Mouse (Mus musculus): ENCODE data around the gene Ankrd60. TPM values are rescaled to one million over a fixed set of nuclear protein-coding genes. Genes with fewer than 3 reads are reported as not detected.

The Ankrd60 gene
- total and polyA plus RNA-seq, 2 experiments from 2014 or later: not detected

- TF ChIP-seq CTCF (IDR thresholded peaks at IDR 0.05): no peak
- Histone ChIP-seq H3K9me3 (ENCODE audit: low read length) (no peaks in the 10 kb centered on the region), H3K4me2 (ENCODE audit: low read depth, low read length, poor library complexity, severe bottlenecking) (peak overlapping the region; percentile 95), H3K4me3 (ENCODE audit: low read depth, low read length) (peak overlapping the region; percentile 45; the same call in 1 of the 2 replicates), H3K4me1 (ENCODE audit: insufficient read depth, low read length) (no peaks in the 10 kb centered on the region; the same call in 1 of the 2 replicates), H3K9ac (replicated peaks; ENCODE audit: low read length, poor library complexity, severe bottlenecking) (no peak overlapping the region), H3K27me3 (ENCODE audit: insufficient read depth, low read length) (peaks cover 2% of the 10 kb centered on the region), H3K36me3 (ENCODE audit: insufficient read depth, low read length) (no peaks in the 10 kb centered on the region), H3K27ac (ENCODE audit: low read depth, low read length) (no peak overlapping the region)
- no peak for DNase-seq (ENCODE audit: low spot score)
- 22% methylated on average over 8 of the region's 8 CpGs for WGBS
- no peak for ATAC-seq (ENCODE audit: low FRiP score)
Measured at GRCm38 (mm10) chr2:173578595-173578994, 430 bp upstream of the Ankrd60 start.

- no peak overlapping the region for H3K27ac ChIP-seq (ENCODE audit: low read depth, low read length)
- WGBS: 58% methylated on average over 9 of the region's 9 CpGs
- H3K9ac ChIP-seq (replicated peaks; ENCODE audit: low read length, poor library complexity, severe bottlenecking): no peak overlapping the region
- no peaks in the 10 kb centered on the region for H3K36me3 ChIP-seq (ENCODE audit: insufficient read depth, low read length)
- peak; percentile 50 for TF ChIP-seq CTCF (IDR thresholded peaks at IDR 0.05)
- H3K4me2 ChIP-seq (ENCODE audit: low read depth, low read length, poor library complexity, severe bottlenecking): no peak overlapping the region
- DNase-seq (ENCODE audit: low spot score) (peak; percentile 56), ATAC-seq (ENCODE audit: low FRiP score) (no peak)
- H3K27me3 ChIP-seq (ENCODE audit: insufficient read depth, low read length): no peaks in the 10 kb centered on the region
- no peak overlapping the region for H3K4me3 ChIP-seq (ENCODE audit: low read depth, low read length)
- no peaks in the 10 kb centered on the region for H3K4me1 ChIP-seq (ENCODE audit: insufficient read depth, low read length)
- no peaks in the 10 kb centered on the region for H3K9me3 ChIP-seq (ENCODE audit: low read length)
Measured at GRCm38 (mm10) chr2:173564179-173564578, 14.0 kb downstream of the Ankrd60 start.

- no peak overlapping the region for H3K27ac ChIP-seq (ENCODE audit: low read depth, low read length)
- ATAC-seq (ENCODE audit: low FRiP score) (no peak), DNase-seq (ENCODE audit: low spot score) (peak; percentile 62)
- no peak overlapping the region for H3K9ac ChIP-seq (replicated peaks; ENCODE audit: low read length, poor library complexity, severe bottlenecking)
- H3K27me3 ChIP-seq (ENCODE audit: insufficient read depth, low read length): no peaks in the 10 kb centered on the region
- no peaks in the 10 kb centered on the region for H3K9me3 ChIP-seq (ENCODE audit: low read length)
- no peak overlapping the region for H3K4me2 ChIP-seq (ENCODE audit: low read depth, low read length, poor library complexity, severe bottlenecking)
- 75% methylated on average over 7 of the region's 7 CpGs for WGBS
- H3K4me3 ChIP-seq (ENCODE audit: low read depth, low read length): no peak overlapping the region
- no peaks in the 10 kb centered on the region for H3K36me3 ChIP-seq (ENCODE audit: insufficient read depth, low read length)
- TF ChIP-seq CTCF (IDR thresholded peaks at IDR 0.05): peak; percentile 83
- H3K4me1 ChIP-seq (ENCODE audit: insufficient read depth, low read length): no peaks in the 10 kb centered on the region
Measured at GRCm38 (mm10) chr2:173563336-173563735, 14.8 kb downstream of the Ankrd60 start.

GRCm38 (mm10) chr2:173561851-173562442, 16.2 kb downstream of the Ankrd60 start:
- Histone ChIP-seq H3K9ac (replicated peaks; ENCODE audit: low read length, poor library complexity, severe bottlenecking) (no peak overlapping the region), H3K4me2 (ENCODE audit: low read depth, low read length, poor library complexity, severe bottlenecking) (no peak overlapping the region), H3K9me3 (ENCODE audit: low read length) (no peaks in the 10 kb centered on the region), H3K4me1 (ENCODE audit: insufficient read depth, low read length) (no peaks in the 10 kb centered on the region), H3K4me3 (ENCODE audit: low read depth, low read length) (no peak overlapping the region), H3K36me3 (ENCODE audit: insufficient read depth, low read length) (no peaks in the 10 kb centered on the region), H3K27me3 (ENCODE audit: insufficient read depth, low read length) (no peaks in the 10 kb centered on the region), H3K27ac (ENCODE audit: low read depth, low read length) (no peak overlapping the region)
- WGBS: 42% methylated on average over 5 of the region's 5 CpGs
- DNase-seq (ENCODE audit: low spot score): peak; percentile 79
- ATAC-seq (ENCODE audit: low FRiP score): peak; percentile 55
- peak; percentile 97 for TF ChIP-seq CTCF (IDR thresholded peaks at IDR 0.05)

GRCm38 (mm10) chr2:173558754-173559396, 19.3 kb downstream of the Ankrd60 start:
- H3K36me3 ChIP-seq (ENCODE audit: insufficient read depth, low read length): no peaks in the 10 kb centered on the region
- no peaks in the 10 kb centered on the region for H3K4me1 ChIP-seq (ENCODE audit: insufficient read depth, low read length)
- TF ChIP-seq CTCF (IDR thresholded peaks at IDR 0.05): no peak
- no peak overlapping the region for H3K4me2 ChIP-seq (ENCODE audit: low read depth, low read length, poor library complexity, severe bottlenecking)
- no peak for ATAC-seq (ENCODE audit: low FRiP score)
- no peak overlapping the region for H3K9ac ChIP-seq (replicated peaks; ENCODE audit: low read length, poor library complexity, severe bottlenecking)
- 80% methylated on average over 12 of the region's 12 CpGs for WGBS
- no peak overlapping the region for H3K27ac ChIP-seq (ENCODE audit: low read depth, low read length)
- no peaks in the 10 kb centered on the region for H3K27me3 ChIP-seq (ENCODE audit: insufficient read depth, low read length)
- H3K9me3 ChIP-seq (ENCODE audit: low read length): no peaks in the 10 kb centered on the region
- DNase-seq (ENCODE audit: low spot score): no peak
- no peak overlapping the region for H3K4me3 ChIP-seq (ENCODE audit: low read depth, low read length)

- Histone ChIP-seq H3K4me2 (ENCODE audit: low read depth, low read length, poor library complexity, severe bottlenecking) (no peak overlapping the region), H3K9me3 (ENCODE audit: low read length) (no peaks in the 10 kb centered on the region), H3K27ac (ENCODE audit: low read depth, low read length) (no peak overlapping the region), H3K4me3 (ENCODE audit: low read depth, low read length) (no peak overlapping the region), H3K9ac (replicated peaks; ENCODE audit: low read length, poor library complexity, severe bottlenecking) (no peak overlapping the region), H3K4me1 (ENCODE audit: insufficient read depth, low read length) (no peaks in the 10 kb centered on the region), H3K27me3 (ENCODE audit: insufficient read depth, low read length) (no peaks in the 10 kb centered on the region), H3K36me3 (ENCODE audit: insufficient read depth, low read length) (no peaks in the 10 kb centered on the region)
- ATAC-seq (ENCODE audit: low FRiP score) (no peak), DNase-seq (ENCODE audit: low spot score) (no peak)
- 44% methylated on average over 9 of the region's 9 CpGs for WGBS
- TF ChIP-seq CTCF (IDR thresholded peaks at IDR 0.05): peak; percentile 52
Measured at GRCm38 (mm10) chr2:173553863-173554262, 24.3 kb downstream of the Ankrd60 start.

Measured in midbrain, postnatal 0 days (tissue).